Mouse (Mus musculus) stomach, postnatal 0 days (tissue): ENCODE measurements around the gene Rhobtb1.

ENCODE experiments used
- CTCF ChIP-seq: IDR thresholded peaks from 2 replicates; pipeline ENCODE4 v1.5.1; 2016; ENCODE audit warnings: antibody characterized with exemption, low read depth, mild to moderate bottlenecking, moderate library complexity
- EP300 ChIP-seq: optimal IDR thresholded peaks from 2 replicates; pipeline ENCODE3; 2016; ENCODE audit warnings: antibody characterized with exemption

GRCm38 (mm10) chr10:69336219-69336618 is 185.0 kb downstream of the Rhobtb1 start:
- TF ChIP-seq CTCF (no peak), EP300 (no peak)
